Mouse (Mus musculus) liver, embryonic 14.5 days (tissue): Measurements from ENCODE around the gene Gm37240.

Experiments
- CTCF ChIP-seq: IDR thresholded peaks from 2 replicates; pipeline ENCODE4 v1.5.1; 2016; ENCODE audit warnings: antibody characterized with exemption, low read depth, control low read depth
- EP300 ChIP-seq: IDR thresholded peaks from 2 replicates; pipeline ENCODE4 v1.6.1; 2016; ENCODE audit warnings: antibody characterized with exemption, low read depth

DNA sequence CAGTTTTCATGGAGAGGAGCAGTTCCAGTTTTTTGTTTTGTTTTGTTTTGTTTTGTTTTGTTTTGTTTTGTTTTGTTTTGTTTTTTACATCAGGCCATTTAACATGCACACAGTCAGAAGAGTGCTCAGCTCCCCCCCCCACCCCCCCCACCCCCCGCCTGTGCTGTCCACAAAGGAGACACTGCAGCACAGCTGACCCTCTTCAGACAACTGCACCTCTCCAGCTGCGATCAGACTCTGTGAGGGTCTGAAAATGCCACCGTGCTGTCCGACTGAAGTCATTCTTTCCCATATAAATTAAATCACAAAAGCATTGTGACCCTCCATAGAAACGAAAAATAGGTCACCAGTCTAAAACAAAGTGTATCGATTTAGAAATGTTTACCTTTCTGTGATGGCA lies 28.0 kb downstream of the Gm37240 start:
- TF ChIP-seq CTCF (no peak), EP300 (no peak)
